Mouse (Mus musculus) lung, postnatal 4 days (tissue): ENCODE results near the gene Bclaf3.
A peak's percentile ranks its signal among the peaks of the same experiment; 100 is the strongest.

Source experiments
- DNase-seq, 2 experiments: peaks; one replicate each; pipeline ENCODE4 v3.0.0; 2021

Bclaf3 gene

GRCm38 (mm10) chrX:159627588-159628566 is 101.4 kb downstream of the Bclaf3 start:
- peak in 1 of 2 experiments; percentile 53 for DNase-seq

- no peak for DNase-seq
These were observed 102.1 kb downstream of the Bclaf3 start for GRCm38 (mm10) chrX:159628629-159629028.

- DNase-seq: no peak
These were observed 102.7 kb downstream of the Bclaf3 start for GRCm38 (mm10) chrX:159629203-159629602.

GRCm38 (mm10) chrX:159638500-159639227 is 112.2 kb downstream of the Bclaf3 start:
- peak in 1 of 2 experiments; percentile 13 for DNase-seq

GRCm38 (mm10) chrX:159639991-159640390 is 113.5 kb downstream of the Bclaf3 start:
- no peak for DNase-seq
